Mouse (Mus musculus) gastrocnemius, postnatal 4 days (tissue): ENCODE data around the gene Ccdc159. TPM values are rescaled to one million over a fixed set of nuclear protein-coding genes. Genes with fewer than 3 reads are reported as not detected.

Source experiments
- DNase-seq, 2 experiments: peaks; one replicate each; pipeline ENCODE4 v3.0.0; 2021 to 2022; ENCODE audit warnings: low spot score in 2 of 2, mixed read lengths in 2 of 2
- long read RNA-seq, 2 experiments: library from polyadenylated mRNA; stranded (forward); transcript quantifications; one replicate each; pipeline ENCODE4 v2.0.0; 2021
- total RNA-seq, 2 experiments: library from RNA; stranded (reverse); gene quantifications; 2 replicates each; pipeline ENCODE4 v1.2.3; 2021

Gene Ccdc159
- 1 to 10 TPM in 1 of 2 experiments, under 1 TPM in 1; 0.98 to 1.3 TPM for total RNA-seq
- long read RNA-seq, experiment 1, partial matches to known transcripts: 5 of 8 reads
- long read RNA-seq, experiment 1, other reads (novel, unspliced or antisense): 2 of 8 reads
- long read RNA-seq, experiment 2, partial matches to known transcripts: 0 of 1 reads
- long read RNA-seq, experiment 2, other reads (novel, unspliced or antisense): 1 of 1 reads

GRCm38 (mm10) chr9:21927208-21927753 is at the start of gene Ccdc159, which contains the start of gene Tmem205:
TSS of gene Ccdc159 (plus strand) at chr9:21927471.
TSS of gene Tmem205 (minus strand) at chr9:21927556.
- DNase-seq: peak; percentile 70 to 89

- no peak for DNase-seq
Measured at GRCm38 (mm10) chr9:21889229-21889628, 38.0 kb upstream of the Ccdc159 start.

GRCm38 (mm10) chr9:21901223-21901820 is 25.9 kb upstream of the Ccdc159 start:
- DNase-seq: peak in 1 of 2 experiments; percentile 48

- DNase-seq: no peak
Measured at GRCm38 (mm10) chr9:21904031-21904430, 23.2 kb upstream of the Ccdc159 start.

GRCm38 (mm10) chr9:21908216-21908615 is 19.1 kb upstream of the Ccdc159 start:
- DNase-seq: no peak

GRCm38 (mm10) chr9:21909474-21910223 is 17.6 kb upstream of the Ccdc159 start:
- no peak for DNase-seq

- no peak for DNase-seq
Measured at GRCm38 (mm10) chr9:21916851-21917492, 10.3 kb upstream of the Ccdc159 start.

- DNase-seq: peak in 1 of 2 experiments; percentile 48
Measured at GRCm38 (mm10) chr9:21917493-21918034, 9.7 kb upstream of the Ccdc159 start.

GRCm38 (mm10) chr9:21918035-21918592 is 9.2 kb upstream of the Ccdc159 start, which contains the start of gene Rab3d:
TSS of gene Rab3d (minus strand) at chr9:21918192.
- DNase-seq: peak; percentile 83 to 92

- DNase-seq: no peak
Measured at GRCm38 (mm10) chr9:21918692-21919384, 8.4 kb upstream of the Ccdc159 start.

- DNase-seq: no peak
Measured at GRCm38 (mm10) chr9:21923036-21923435, 4.2 kb upstream of the Ccdc159 start.

- DNase-seq: no peak
Measured at GRCm38 (mm10) chr9:21923490-21924098, 3.7 kb upstream of the Ccdc159 start.

- peak in 1 of 2 experiments; percentile 84 for DNase-seq
Measured at GRCm38 (mm10) chr9:21924099-21924493, 3.2 kb upstream of the Ccdc159 start.

GRCm38 (mm10) chr9:21925034-21925433 is 2.2 kb upstream of the Ccdc159 start:
- no peak for DNase-seq

- no peak for DNase-seq
Measured at GRCm38 (mm10) chr9:21925506-21925905, 1.8 kb upstream of the Ccdc159 start.

GRCm38 (mm10) chr9:21926155-21926554 is 1.1 kb upstream of the Ccdc159 start:
- DNase-seq: peak in 1 of 2 experiments; percentile 25

GRCm38 (mm10) chr9:21926784-21927183 is 487 bp upstream of the Ccdc159 start:
- no peak for DNase-seq

- DNase-seq: no peak
Measured at GRCm38 (mm10) chr9:21929208-21929607, 1.9 kb downstream of the Ccdc159 start.

- no peak for DNase-seq
Measured at GRCm38 (mm10) chr9:21932006-21932405, 4.7 kb downstream of the Ccdc159 start.
